Mouse (Mus musculus): ENCODE data around the gene Il1f9.
"Not testable (repeated sequence)": the region's sequence is repeated elsewhere in the genome, so short reads cannot be mapped to it uniquely, and the experiment has no call there.

Il1f9 gene

GRCm38 (mm10) chr2:24186176-24186575, at the start of gene Il1f9:
Gene Il1f9, plus strand, starts transcription at chr2:24186476.
- DNase-seq (ENCODE audit: low read depth, low spot score) = no peak

GRCm38 (mm10) chr2:24152861-24153260, 33.4 kb upstream of the Il1f9 start, which contains the start of gene Il1f8:
Gene Il1f8, plus strand, starts transcription at chr2:24153161.
- no peak for DNase-seq (ENCODE audit: low read depth, low spot score)

DNA sequence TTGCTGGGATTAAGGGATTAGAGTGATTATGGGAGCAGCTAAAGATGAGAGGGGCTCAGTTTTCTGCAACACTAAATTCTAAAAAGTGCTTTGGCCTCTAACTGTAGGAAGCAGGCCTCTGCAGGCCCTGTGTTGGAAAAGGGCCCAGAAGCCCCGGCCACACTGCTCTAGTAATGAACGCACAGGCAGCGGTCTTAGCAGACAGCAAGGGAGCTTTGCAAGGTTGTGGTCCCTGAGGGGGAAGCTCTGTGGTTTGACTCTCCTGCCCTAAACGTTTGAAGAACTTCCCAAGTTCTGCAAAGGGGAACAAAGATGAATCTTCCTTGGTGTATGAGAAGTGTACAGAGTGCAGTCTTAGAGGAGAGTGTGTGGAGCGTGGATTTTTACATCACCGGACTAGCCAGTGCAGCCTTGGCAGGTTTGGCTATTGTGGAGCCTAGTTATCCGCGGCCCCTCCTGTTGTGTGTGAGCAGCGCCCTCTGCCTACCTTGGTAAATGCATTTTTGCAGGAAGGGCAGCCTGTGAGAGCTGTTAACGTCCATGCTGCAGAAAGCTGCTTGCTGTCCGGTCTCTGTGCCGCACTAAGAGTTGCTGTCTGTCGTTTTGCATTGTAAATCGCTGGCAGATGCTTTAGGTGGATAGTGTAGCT, 4.5 kb upstream of the Il1f9 start:
- DNase-seq (ENCODE audit: low read depth, low spot score) = not testable (repeated sequence)

- DNase-seq (ENCODE audit: low read depth, low spot score) = not testable (repeated sequence)
Measured at GRCm38 (mm10) chr2:24182423-24183147, 3.7 kb upstream of the Il1f9 start.

DNA sequence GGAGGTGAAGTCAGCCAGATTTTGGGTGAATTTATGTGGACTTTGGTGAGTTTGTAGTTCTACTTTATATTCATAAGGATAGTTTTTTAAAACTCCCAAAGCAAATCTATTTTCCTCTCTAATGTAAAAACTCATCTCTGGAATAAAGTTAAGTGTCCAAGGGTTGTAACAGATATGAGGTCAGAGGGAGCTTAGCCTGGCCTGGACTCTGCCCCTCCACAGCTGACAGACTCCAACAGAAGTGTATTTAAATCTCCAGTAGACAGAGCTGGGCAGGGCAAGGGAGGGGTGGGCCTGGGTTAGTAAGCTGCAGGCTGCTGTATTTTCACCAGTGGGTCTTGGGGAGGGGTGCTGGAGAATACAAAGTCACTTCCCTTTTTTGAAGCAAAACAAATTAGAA, 2.2 kb upstream of the Il1f9 start:
- DNase-seq (ENCODE audit: low read depth, low spot score) = not testable (repeated sequence)

GRCm38 (mm10) chr2:24187585-24187984, 1.3 kb downstream of the Il1f9 start:
- DNase-seq (ENCODE audit: low read depth, low spot score) = no peak

DNA sequence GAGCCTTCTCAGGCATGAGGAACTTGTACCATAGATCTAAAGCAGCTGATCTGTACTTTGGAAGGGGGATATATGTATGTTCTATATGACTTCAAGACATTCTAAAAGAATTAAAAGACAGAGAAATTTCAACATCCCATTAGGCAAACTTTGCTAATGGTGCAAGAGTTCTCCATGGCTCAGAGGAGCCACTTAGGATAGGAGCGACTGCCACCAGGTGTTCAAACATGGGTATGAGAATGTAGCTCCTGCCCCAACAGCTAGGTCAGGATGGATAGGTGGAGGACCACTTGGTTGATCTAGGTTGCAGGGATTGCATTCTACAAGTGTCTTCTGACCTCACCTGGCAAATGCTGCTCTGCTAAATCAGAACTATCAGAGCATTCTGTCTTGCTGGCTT, 1.9 kb downstream of the Il1f9 start:
- no peak for DNase-seq (ENCODE audit: low read depth, low spot score)

GRCm38 (mm10) chr2:24215118-24215517, 28.8 kb downstream of the Il1f9 start, which contains the start of gene Il1f6:
Gene Il1f6, plus strand, starts transcription at chr2:24215418.
- no peak for DNase-seq (ENCODE audit: low read depth, low spot score)

- no peak for DNase-seq (ENCODE audit: low read depth, low spot score)
Measured at GRCm38 (mm10) chr2:24227191-24227590, 40.9 kb downstream of the Il1f9 start.
